Mouse (Mus musculus): ENCODE results near the gene Ufl1.

DNA sequence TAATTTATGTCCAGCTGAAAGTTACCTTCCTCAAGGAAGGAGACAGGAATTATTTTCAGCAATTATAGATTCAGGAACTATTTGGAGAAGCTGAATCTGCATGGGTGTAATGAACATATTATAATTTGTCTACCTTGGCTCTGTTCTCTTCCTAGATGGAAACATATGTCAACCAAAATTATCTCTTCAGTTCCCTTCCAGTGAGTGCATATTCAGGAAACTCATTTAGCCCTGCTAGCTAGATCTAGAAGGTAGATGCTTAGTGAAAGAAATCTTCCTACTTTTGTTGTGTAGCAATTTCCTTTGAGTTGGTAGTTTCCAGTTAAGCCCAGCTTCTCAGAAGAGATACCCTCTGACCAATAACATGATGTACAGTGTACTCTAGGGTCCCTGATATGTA lies 59.7 kb downstream of the Ufl1 start:
- TF ChIP-seq GATA1 (IDR thresholded peaks at IDR 0.05; ENCODE audit: low read length) (no peak), TAL1 (IDR thresholded peaks at IDR 0.05; ENCODE audit: low read length) (no peak)

All from erythroblast, embryonic 14.5 days (primary cell).